Mouse (Mus musculus) liver, postnatal 0 days (tissue): ENCODE results near the gene Mga.

Experiments
- CTCF ChIP-seq: sonication (generic); IDR thresholded peaks from 2 replicates; pipeline ENCODE4 v1.5.1; 2016; ENCODE audit warnings: antibody characterized with exemption, low read depth
- EP300 ChIP-seq: IDR thresholded peaks from 2 replicates; pipeline ENCODE4 v1.6.1; 2016; ENCODE audit warnings: antibody characterized with exemption, low read depth, mild to moderate bottlenecking

GRCm38 (mm10) chr2:119990881-119991280, 93.9 kb downstream of the Mga start:
- TF ChIP-seq EP300 (no peak), CTCF (no peak)
